Mouse (Mus musculus): ENCODE measurements around the gene Elmo3.
"Not testable (repeated sequence)": the region's sequence is repeated elsewhere in the genome, so short reads cannot be mapped to it uniquely, and the experiment has no call there.

Gene Elmo3

DNA sequence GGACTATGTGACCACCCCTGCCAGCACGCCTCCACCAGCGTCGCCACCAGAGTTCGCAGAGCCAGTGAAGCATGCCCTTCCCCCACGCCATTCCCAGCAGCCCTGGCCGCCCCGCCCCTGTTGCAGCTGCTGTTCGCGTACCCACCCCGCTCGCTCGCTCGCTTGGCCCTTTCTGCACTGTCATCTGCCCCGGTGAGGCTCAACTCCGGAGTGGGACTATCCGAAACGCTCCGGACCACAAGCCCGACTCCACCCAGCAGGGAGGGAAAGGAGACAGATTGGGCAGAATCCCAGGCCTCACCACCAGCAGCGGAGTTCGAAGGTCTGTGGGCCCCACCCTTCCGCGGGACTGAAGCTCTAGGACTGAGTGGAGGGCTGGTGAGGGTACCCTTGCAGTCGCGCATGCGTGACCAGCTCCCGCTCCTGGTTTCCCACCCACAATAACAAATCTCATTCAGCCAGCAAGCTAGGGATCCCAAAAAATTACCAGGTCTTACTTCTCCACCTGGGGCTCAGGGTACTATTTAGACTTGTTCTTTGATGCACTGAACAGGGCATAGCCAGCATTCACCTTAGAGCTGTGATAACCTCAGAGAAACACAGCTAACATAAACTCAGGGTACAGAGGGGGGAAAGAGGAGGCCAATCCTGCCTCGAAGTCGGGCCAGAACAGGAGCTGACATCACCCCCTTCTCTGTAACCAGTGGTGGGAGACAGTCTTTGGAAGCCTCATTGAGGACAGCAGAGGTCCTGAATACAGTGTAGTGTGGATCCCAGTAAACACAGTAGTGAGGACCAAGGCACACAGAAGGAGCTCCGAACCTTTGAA is 28.9 kb upstream of the Elmo3 start:
- no peak for DNase-seq (ENCODE audit: low spot score)

DNA sequence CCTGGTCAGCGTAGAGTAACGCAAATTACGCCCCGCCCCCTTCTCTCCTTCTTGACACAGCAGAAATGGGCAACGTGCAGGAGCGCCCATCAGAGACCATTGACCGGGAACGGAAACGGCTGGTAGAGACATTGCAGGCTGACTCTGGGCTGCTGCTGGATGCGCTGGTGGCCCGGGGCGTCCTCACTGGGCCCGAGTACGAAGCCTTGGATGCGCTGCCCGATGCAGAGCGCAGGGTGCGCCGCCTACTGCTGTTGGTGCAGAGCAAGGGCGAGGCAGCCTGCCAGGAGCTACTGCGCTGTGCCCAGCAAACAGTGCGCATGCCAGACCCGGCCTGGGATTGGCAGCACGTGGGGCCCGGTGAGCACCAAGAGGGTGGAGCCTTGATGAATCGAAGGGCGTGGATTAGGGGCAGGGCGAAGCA is 26.5 kb upstream of the Elmo3 start:
- DNase-seq (ENCODE audit: low spot score) = peak; percentile 69

- DNase-seq (ENCODE audit: low spot score) = no peak
Observed at GRCm38 (mm10) chr8:105280567-105280966, 24.8 kb upstream of the Elmo3 start.

GRCm38 (mm10) chr8:105281821-105282220 is 23.6 kb upstream of the Elmo3 start:
- no peak for DNase-seq (ENCODE audit: low spot score)

DNA sequence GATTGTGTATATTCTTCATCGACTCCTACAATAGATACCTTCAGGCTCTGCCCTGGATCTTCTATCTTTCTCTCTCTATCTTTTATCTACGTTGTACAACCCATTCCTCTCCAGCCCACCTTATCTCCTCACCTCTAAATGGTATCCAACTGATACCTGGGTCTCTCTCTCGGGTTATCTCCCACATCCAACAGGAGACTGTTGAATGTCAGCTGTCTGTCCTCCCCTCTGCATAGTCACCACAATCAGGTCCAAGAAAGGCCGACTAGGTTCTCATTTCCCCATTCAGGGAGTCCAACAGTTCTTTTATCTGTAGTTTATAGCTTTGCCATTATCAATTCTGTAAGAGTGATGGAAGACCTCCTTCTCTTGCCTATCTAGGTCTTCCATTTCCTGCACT is 23.2 kb upstream of the Elmo3 start:
- DNase-seq (ENCODE audit: low spot score) = no peak

GRCm38 (mm10) chr8:105283074-105283473 is 22.3 kb upstream of the Elmo3 start:
- no peak for DNase-seq (ENCODE audit: low spot score)

GRCm38 (mm10) chr8:105285514-105285913 is 19.9 kb upstream of the Elmo3 start:
- DNase-seq (ENCODE audit: low spot score) = no peak

DNA sequence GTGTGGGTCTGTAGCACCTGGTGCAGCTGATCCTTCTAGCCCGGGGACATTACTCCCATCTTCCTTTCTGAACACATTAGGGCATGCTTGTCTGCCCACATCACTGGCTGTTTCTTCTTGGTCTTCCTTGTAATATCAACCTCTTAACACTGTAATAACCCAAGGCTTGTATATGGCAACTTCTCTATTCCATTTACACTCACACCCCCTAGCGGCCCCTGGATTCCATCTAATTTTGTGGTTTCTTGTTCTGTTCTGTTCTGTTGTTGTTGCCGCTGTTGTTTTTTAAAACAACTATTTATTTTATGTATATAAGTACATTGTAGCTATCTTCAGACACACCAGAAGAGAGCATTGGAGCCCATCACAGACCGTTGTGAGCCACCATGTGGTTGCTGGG is 18.5 kb upstream of the Elmo3 start:
- no peak for DNase-seq (ENCODE audit: low spot score)

GRCm38 (mm10) chr8:105288231-105288630 is 17.2 kb upstream of the Elmo3 start:
- no peak for DNase-seq (ENCODE audit: low spot score)

- DNase-seq (ENCODE audit: low spot score) = peak; percentile 91
Observed at GRCm38 (mm10) chr8:105288958-105289732, 16.3 kb upstream of the Elmo3 start.

GRCm38 (mm10) chr8:105289805-105290460 is 15.5 kb upstream of the Elmo3 start, which contains the start of gene 4931428F04Rik:
Gene 4931428F04Rik (minus strand): TSS chr8:105289864.
- no peak for DNase-seq (ENCODE audit: low spot score)

- DNase-seq (ENCODE audit: low spot score) = peak; percentile 89
Observed at GRCm38 (mm10) chr8:105290554-105291314, 14.7 kb upstream of the Elmo3 start.

- not testable (repeated sequence) for DNase-seq (ENCODE audit: low spot score)
Observed at GRCm38 (mm10) chr8:105291364-105291763, 14.0 kb upstream of the Elmo3 start.

DNA sequence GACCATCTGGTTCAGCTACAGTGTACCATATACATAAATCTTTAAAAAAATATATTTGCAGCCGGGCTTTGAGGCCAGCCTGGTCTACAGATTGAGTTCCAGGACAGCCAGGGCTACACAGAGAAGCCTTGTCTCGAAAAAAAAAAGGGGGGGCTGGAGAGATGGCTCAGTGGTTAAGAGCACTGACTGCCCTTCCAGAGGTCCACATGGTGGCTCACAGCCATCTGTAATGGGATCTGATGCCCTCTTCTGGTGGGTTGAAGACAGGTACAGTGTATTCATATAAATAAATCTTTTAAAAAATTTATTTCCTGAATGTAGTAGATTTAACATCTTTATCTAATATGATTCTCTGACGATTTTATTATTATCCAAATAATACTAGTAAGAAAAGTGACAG is 13.6 kb upstream of the Elmo3 start:
- DNase-seq (ENCODE audit: low spot score) = not testable (repeated sequence)

- no peak for DNase-seq (ENCODE audit: low spot score)
Observed at GRCm38 (mm10) chr8:105292471-105292870, 12.9 kb upstream of the Elmo3 start.

- no peak for DNase-seq (ENCODE audit: low spot score)
Observed at GRCm38 (mm10) chr8:105293405-105293804, 12.0 kb upstream of the Elmo3 start.

GRCm38 (mm10) chr8:105294776-105295175 is 10.6 kb upstream of the Elmo3 start:
- DNase-seq (ENCODE audit: low spot score) = no peak

DNA sequence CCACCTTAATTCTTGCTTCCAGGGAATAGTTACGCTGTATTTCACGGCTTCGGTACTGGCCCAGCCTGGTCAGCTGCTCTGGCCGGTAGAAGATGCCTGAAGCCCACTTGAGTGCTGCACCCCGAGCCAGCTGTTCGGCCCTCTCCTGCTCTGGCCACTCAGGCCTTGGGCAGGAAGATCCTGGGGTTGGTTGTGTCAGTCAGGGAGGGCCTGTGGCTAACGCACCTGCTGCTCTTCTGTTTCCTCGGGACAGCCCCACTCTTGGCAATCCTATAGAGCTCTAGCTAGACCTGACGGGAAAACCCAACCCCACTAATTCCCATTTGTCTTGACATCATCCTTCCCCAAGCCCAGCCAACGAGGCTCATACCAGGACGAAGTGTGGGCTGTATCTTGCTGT is 10.1 kb upstream of the Elmo3 start:
- no peak for DNase-seq (ENCODE audit: low spot score)

GRCm38 (mm10) chr8:105295895-105296573 is 9.4 kb upstream of the Elmo3 start, which contains the start of gene Exoc3l:
Gene Exoc3l (minus strand): TSS chr8:105296101.
- DNase-seq (ENCODE audit: low spot score) = no peak

- DNase-seq (ENCODE audit: low spot score) = peak; percentile 82
Observed at GRCm38 (mm10) chr8:105297511-105298192, 7.7 kb upstream of the Elmo3 start, which contains the start of gene E2f4. Gene E2f4 (plus strand): TSS chr8:105297663.

All from ovary, postnatal 14 days (tissue).